Mouse (Mus musculus) G1E (cell line): ENCODE measurements at regions not wholly inside any gene's neighbourhood (a gene's known extent, or its start where the extent isn't known, plus 50 kb on each side); places are given as distances from the start of the nearest gene placed in this dataset.

Experiments
- CTCF ChIP-seq: IDR thresholded peaks from 2 replicates; pipeline ENCODE4 v1.5.1; 2012; ENCODE audit warnings: low read depth, low read length, inconsistent platforms, mixed read lengths
- GATA1 ChIP-seq: IDR thresholded peaks from 2 replicates; pipeline ENCODE4 v1.6.1; 2012; ENCODE audit warnings: borderline replicate concordance, low read length, inconsistent platforms, mixed read lengths
- TAL1 ChIP-seq: conservative IDR thresholded peaks from 2 replicates; pipeline ENCODE4 v1.6.1; 2012; ENCODE audit warnings: low read depth, low read length, inconsistent platforms, mixed read lengths

DNA sequence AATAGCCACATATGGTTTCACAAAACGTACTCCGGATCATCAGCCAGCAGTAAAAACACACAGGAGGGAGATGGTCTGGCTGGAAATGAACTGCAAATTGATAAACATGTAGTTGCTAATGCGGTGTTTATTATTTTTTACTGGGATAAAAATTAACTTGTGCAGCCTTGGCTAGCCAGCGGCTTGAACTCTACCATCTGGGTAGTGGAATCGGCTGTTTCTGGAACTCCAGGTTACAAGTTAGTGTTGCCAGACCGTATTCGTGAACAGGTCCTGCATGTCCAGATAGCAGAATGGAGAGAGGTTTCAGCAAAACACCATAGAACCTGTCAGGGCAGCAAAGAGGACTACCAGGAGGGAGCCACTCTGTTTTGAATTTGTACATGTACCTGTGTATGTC is 107.4 kb downstream of the Tomm20 start:
- TF ChIP-seq GATA1: no peak
- no peak for TF ChIP-seq CTCF
- no peak for TF ChIP-seq TAL1
